Comparison of ENCODE assay signal across 8 mouse cellular contexts in the genomic region with DNA sequence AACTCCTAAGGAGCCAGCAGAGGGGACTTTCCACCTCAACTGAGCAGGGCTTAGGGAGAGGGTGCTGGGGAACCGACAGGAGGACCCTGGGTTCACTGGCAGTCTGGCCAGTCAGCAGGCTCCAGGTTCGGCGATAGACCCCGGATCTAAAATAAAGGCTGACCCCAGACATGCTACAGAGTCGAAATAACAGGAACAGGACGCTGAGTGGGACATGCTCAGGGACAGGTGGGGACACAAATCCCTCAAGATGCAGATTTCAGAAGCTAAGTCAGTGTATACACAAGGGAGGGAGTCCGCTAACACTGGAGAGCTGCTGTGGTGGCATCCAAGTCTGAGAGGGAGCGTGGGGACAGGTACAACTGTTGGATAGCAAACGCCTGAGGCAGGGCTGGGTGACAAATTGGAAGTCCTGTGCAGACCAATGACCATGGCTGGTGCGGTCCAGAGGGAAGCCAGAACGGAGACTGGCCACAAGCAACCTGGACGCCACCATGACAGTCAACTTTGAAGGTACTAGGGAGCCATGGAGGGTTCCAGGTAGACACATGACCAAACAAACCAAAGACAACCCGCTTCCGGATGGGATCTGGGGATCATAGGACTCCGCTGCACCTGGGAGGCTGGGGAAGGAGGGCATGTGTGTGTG. TPM values are rescaled to one million over a fixed set of nuclear protein-coding genes. Genes with fewer than 3 reads are reported as not detected.
DNase-seq lines count a peak whose midpoint lies in the region; ATAC-seq and TF ChIP-seq lines count a peak whose summit lies in the region.

No protein-coding gene starts in this region.

- WGBS in kidney, embryonic 16.5 days: 57% methylated on average over 15 of the region's 15 CpGs
- 56% methylated on average over 15 of the region's 15 CpGs for WGBS in hindbrain, embryonic 11.5 days
- 61% methylated on average over 15 of the region's 15 CpGs for WGBS in midbrain, embryonic 12.5 days

- DNase-seq in kidney, postnatal 4 days: no peak
- no peak for DNase-seq in hindbrain, embryonic 11.5 days (ENCODE audit: low spot score)
- DNase-seq in retina, postnatal 1 day: no peak
- no peak for DNase-seq in lung, postnatal 4 days
- DNase-seq in left cerebral cortex, postnatal 10 days (ENCODE audit: extremely low spot score in 1 of 2, low spot score in 2 of 2): no peak

- no peak overlapping the region for H3K27ac ChIP-seq in kidney, embryonic 16.5 days (ENCODE audit: low read length)
- peak overlapping the region; percentile 96; the same call in 1 of the 2 replicates for H3K27ac ChIP-seq in cortical plate, adult 2 months (ENCODE audit: insufficient read depth, low read length)
- no peak overlapping the region for H3K27ac ChIP-seq in hindbrain, embryonic 11.5 days (ENCODE audit: low read depth, low read length)
- H3K27ac ChIP-seq in midbrain, embryonic 12.5 days (replicated peaks): peak overlapping the region; percentile 82

- H3K9ac ChIP-seq in kidney, embryonic 16.5 days (replicated peaks; ENCODE audit: low read length): peak overlapping the region; percentile 88
- peak overlapping the region; percentile 19; the same call in 1 of the 2 replicates for H3K9ac ChIP-seq in hindbrain, embryonic 11.5 days (ENCODE audit: low read depth, low read length)
- H3K9ac ChIP-seq in midbrain, embryonic 12.5 days (replicated peaks): peak overlapping the region; percentile 75

- no peak for TF ChIP-seq POLR2A in cortical plate, adult 2 months (IDR thresholded peaks at IDR 0.05; ENCODE audit: extremely low read depth, insufficient read depth, low read length)

- peaks cover 28% of the 10 kb centered on the region for H3K4me1 ChIP-seq in kidney, embryonic 16.5 days (ENCODE audit: insufficient read depth, low read length)
- H3K4me1 ChIP-seq in cortical plate, adult 2 months (ENCODE audit: control insufficient read depth, insufficient read depth, low read length): peaks cover 5% of the 10 kb centered on the region; the same call in 1 of the 2 replicates
- H3K4me1 ChIP-seq in hindbrain, embryonic 11.5 days (replicated peaks; ENCODE audit: control insufficient read depth, insufficient read depth, low read length): peaks cover 5% of the 10 kb centered on the region
- peaks cover 53% of the 10 kb centered on the region for H3K4me1 ChIP-seq in midbrain, embryonic 12.5 days

- H3K4me3 ChIP-seq in kidney, embryonic 16.5 days (ENCODE audit: low read length): peak overlapping the region; percentile 70
- peak overlapping the region; percentile 52; the same call in 1 of the 2 replicates for H3K4me3 ChIP-seq in cortical plate, adult 2 months (ENCODE audit: insufficient read depth, low read length)
- peak overlapping the region; percentile 51 for H3K4me3 ChIP-seq in hindbrain, embryonic 11.5 days (ENCODE audit: low read depth, low read length)
- peak overlapping the region; percentile 48 for H3K4me3 ChIP-seq in midbrain, embryonic 12.5 days

- ATAC-seq in kidney, embryonic 16.5 days (ENCODE audit: low FRiP score, low TSS enrichment): 0 out of 2 replicates have a peak, but pooled peaks have one; percentile 4
- no peak for ATAC-seq in hindbrain, embryonic 11.5 days (ENCODE audit: low FRiP score)
- ATAC-seq in midbrain, embryonic 12.5 days (ENCODE audit: low FRiP score, low read depth): no peak

- no peaks in the 10 kb centered on the region; the same call in 1 of the 2 replicates for H3K9me3 ChIP-seq in kidney, embryonic 16.5 days (ENCODE audit: low read length)
- H3K9me3 ChIP-seq in hindbrain, embryonic 11.5 days (ENCODE audit: control insufficient read depth, low read length): no peaks in the 10 kb centered on the region
- H3K9me3 ChIP-seq in midbrain, embryonic 12.5 days: peaks cover 4% of the 10 kb centered on the region; the same call in 1 of the 2 replicates

- no peaks in the 10 kb centered on the region for H3K36me3 ChIP-seq in kidney, embryonic 16.5 days (ENCODE audit: insufficient read depth, low read length)
- H3K36me3 ChIP-seq in hindbrain, embryonic 11.5 days (ENCODE audit: control insufficient read depth, insufficient read depth, low read length): no peaks in the 10 kb centered on the region
- H3K36me3 ChIP-seq in midbrain, embryonic 12.5 days: no peaks in the 10 kb centered on the region

- peaks cover 26% of the 10 kb centered on the region for H3K27me3 ChIP-seq in kidney, embryonic 16.5 days (ENCODE audit: insufficient read depth, low read length)
- H3K27me3 ChIP-seq in hindbrain, embryonic 11.5 days (ENCODE audit: control insufficient read depth, insufficient read depth, low read length): peaks cover 19% of the 10 kb centered on the region
- H3K27me3 ChIP-seq in midbrain, embryonic 12.5 days: peaks cover 33% of the 10 kb centered on the region

- peak overlapping the region; percentile 97 for H3K4me2 ChIP-seq in kidney, embryonic 16.5 days (replicated peaks; ENCODE audit: low read depth, low read length)
- peak overlapping the region; percentile 96 for H3K4me2 ChIP-seq in hindbrain, embryonic 11.5 days (replicated peaks; ENCODE audit: low read depth, low read length)
- H3K4me2 ChIP-seq in midbrain, embryonic 12.5 days (replicated peaks): peak overlapping the region; percentile 81

- no peak for TF ChIP-seq CTCF in cortical plate, adult 2 months (IDR thresholded peaks at IDR 0.05; ENCODE audit: extremely low read depth, insufficient read depth, low read length)

- intact Hi-C loops in left cerebral cortex, postnatal 10 days (cut with DNase I): loop anchor here (2.0 to 5.0 kb wide), 2 partner anchors 32 to 46 kb away; partner anchors contain the start of gene Gm20219

RNA-seq across cellular contexts. Expression of gene Znrf4, which starts 5.7 kb away (rescaled TPM):
- polyA plus RNA-seq in kidney, embryonic 16.5 days (2015; fragmentation: Nextera tagmentation; extraction: Ambion mirVana): not detected in 2 replicates
- polyA plus RNA-seq in cortical plate, adult 2 months (2012; rRNA removed): not detected in 2 replicates
- polyA plus RNA-seq in hindbrain, embryonic 11.5 days (2014; fragmentation: Nextera tagmentation; extraction: Ambion mirVana): not detected in 2 replicates
- not detected in 2 replicates for polyA plus RNA-seq in midbrain, embryonic 12.5 days (2016; fragmentation: Nextera tagmentation; extraction: Ambion mirVana)
- total RNA-seq in left cerebral cortex, postnatal 10 days (2021): not detected

RNA-seq across cellular contexts. Expression of gene Ptprs, which starts 30.3 kb away (rescaled TPM):
- 76.1 and 87.2 TPM in 2 replicates for polyA plus RNA-seq in kidney, embryonic 16.5 days (2015; fragmentation: Nextera tagmentation; extraction: Ambion mirVana)
- 688 and 773 TPM in 2 replicates for polyA plus RNA-seq in cortical plate, adult 2 months (2012; rRNA removed)
- polyA plus RNA-seq in hindbrain, embryonic 11.5 days (2014; fragmentation: Nextera tagmentation; extraction: Ambion mirVana): 142 and 156 TPM in 2 replicates
- polyA plus RNA-seq in midbrain, embryonic 12.5 days (2016; fragmentation: Nextera tagmentation; extraction: Ambion mirVana): 290 and 332 TPM in 2 replicates
- 100 to 1,000 TPM; 667 to 674 TPM for total RNA-seq in left cerebral cortex, postnatal 10 days (2021)

RNA-seq across cellular contexts. Expression of gene Gm20219, which starts 47.6 kb away (rescaled TPM):
- 1.8 and 2.4 TPM in 2 replicates for polyA plus RNA-seq in kidney, embryonic 16.5 days (2015; fragmentation: Nextera tagmentation; extraction: Ambion mirVana)
- 2.1 and 3.2 TPM in 2 replicates for polyA plus RNA-seq in cortical plate, adult 2 months (2012; rRNA removed)
- polyA plus RNA-seq in hindbrain, embryonic 11.5 days (2014; fragmentation: Nextera tagmentation; extraction: Ambion mirVana): 1.0 and 1.1 TPM in 2 replicates
- polyA plus RNA-seq in midbrain, embryonic 12.5 days (2016; fragmentation: Nextera tagmentation; extraction: Ambion mirVana): 1.6 and 1.9 TPM in 2 replicates
- 1 to 10 TPM in 1 of 2 experiments, under 1 TPM in 1; 0.54 to 1.3 TPM for total RNA-seq in left cerebral cortex, postnatal 10 days (2021)

Comparison
In these comparisons a context has a peak if more than half of its experiments do, and no peak if none do; other contexts are left out.
1. H3K27ac ChIP-seq: peak in cortical plate, adult 2 months (single experiment) and midbrain, embryonic 12.5 days (single experiment); none in kidney, embryonic 16.5 days (single experiment) and hindbrain, embryonic 11.5 days (single experiment).
2. H3K9ac ChIP-seq: peak in every context shown above with its lines; median percentile 88 in kidney, embryonic 16.5 days; 75 in midbrain, embryonic 12.5 days; 19 in hindbrain, embryonic 11.5 days.
3. Peak in every context shown above with its lines, with median percentiles within 50 percentile points of each other: H3K4me2 ChIP-seq and H3K4me3 ChIP-seq.